Mouse (Mus musculus) ES-Bruce4 (cell line): Measurements from ENCODE around the gene Arhgap24. TPM values are rescaled to one million over a fixed set of nuclear protein-coding genes. Genes with fewer than 3 reads are reported as not detected.

ENCODE experiments used
- H3K27ac ChIP-seq: 2 replicates; pipeline ENCODE4 v1.5.1; 2012; ENCODE audit warnings: low read length, inconsistent platforms; ENCODE audit not compliant: insufficient read depth
- H3K27me3 ChIP-seq: 2 replicates; pipeline ENCODE4 v1.6.1; 2012; ENCODE audit warnings: mild to moderate bottlenecking, low read length, inconsistent platforms; ENCODE audit not compliant: control insufficient read depth, poor library complexity, insufficient read depth, severe bottlenecking
- H3K36me3 ChIP-seq: 2 replicates; pipeline ENCODE4 v1.6.1; 2012; ENCODE audit warnings: inconsistent platforms, mild to moderate bottlenecking, low read length, moderate library complexity; ENCODE audit not compliant: control insufficient read depth, poor library complexity, insufficient read depth, severe bottlenecking
- H3K4me1 ChIP-seq: one replicate; pipeline ENCODE4 v1.8.1; 2011; ENCODE audit warnings: low read length; ENCODE audit not compliant: control insufficient read depth, insufficient read depth
- H3K4me3 ChIP-seq: 2 replicates; pipeline ENCODE4 v1.5.1; 2011; ENCODE audit warnings: low read depth, mild to moderate bottlenecking, low read length
- H3K9ac ChIP-seq: 2 replicates; pipeline ENCODE4 v1.6.1; 2012; ENCODE audit warnings: low read depth, mild to moderate bottlenecking, inconsistent platforms; ENCODE audit not compliant: poor library complexity, severe bottlenecking
- H3K9me3 ChIP-seq: replicated peaks from 2 replicates; pipeline ENCODE4 v1.6.1; 2012; ENCODE audit warnings: mild to moderate bottlenecking, low read length, inconsistent platforms; ENCODE audit not compliant: control insufficient read depth, poor library complexity, insufficient read depth, severe bottlenecking
- CTCF ChIP-seq: IDR thresholded peaks from one replicate; pipeline ENCODE4 v1.8.1; 2011; ENCODE audit warnings: low read depth, low read length
- EP300 ChIP-seq: IDR thresholded peaks from 2 replicates; pipeline ENCODE4 v1.6.1; 2011; ENCODE audit warnings: low read depth, low read length; ENCODE audit not compliant: insufficient read depth
- POLR2A ChIP-seq: IDR thresholded peaks from one replicate; pipeline ENCODE4 v1.8.1; 2011; ENCODE audit warnings: low read length; ENCODE audit not compliant: insufficient read depth
- polyA plus RNA-seq: library from polyadenylated mRNA; stranded (reverse); fragments of >200 nt; gene quantifications from 2 replicates; pipeline ENCODE4 v1.2.4, GENCODE M21; 2011; ENCODE audit warnings: low read depth; ENCODE audit not compliant: missing spikeins, insufficient read depth, insufficient read length

Gene Arhgap24
- polyA plus RNA-seq, 1 experiment, result 2.0 TPM

GRCm38 (mm10) chr5:102726985-102727384, 245.8 kb downstream of the Arhgap24 start:
- Histone ChIP-seq H3K4me1 (no peaks in the 10 kb centered on the region), H3K9me3 (no peaks in the 10 kb centered on the region), H3K27ac (no peak overlapping the region), H3K36me3 (no peaks in the 10 kb centered on the region), H3K27me3 (no peaks in the 10 kb centered on the region), H3K4me3 (no peak overlapping the region), H3K9ac (no peak overlapping the region)
- TF ChIP-seq CTCF (no peak), EP300 (no peak), POLR2A (no peak)

- no peaks in the 10 kb centered on the region for H3K9me3 ChIP-seq
- H3K27me3 ChIP-seq, result no peaks in the 10 kb centered on the region
- no peaks in the 10 kb centered on the region for H3K4me1 ChIP-seq
- no peak overlapping the region for H3K27ac ChIP-seq
- H3K4me3 ChIP-seq, result no peak overlapping the region
- no peak overlapping the region for H3K9ac ChIP-seq
- H3K36me3 ChIP-seq, result no peaks in the 10 kb centered on the region
- TF ChIP-seq POLR2A (no peak), CTCF (no peak), EP300 (no peak)
Observed at GRCm38 (mm10) chr5:102728531-102728930, 247.3 kb downstream of the Arhgap24 start.

- Histone ChIP-seq H3K4me1 (no peaks in the 10 kb centered on the region), H3K27ac (no peak overlapping the region), H3K27me3 (no peaks in the 10 kb centered on the region), H3K36me3 (no peaks in the 10 kb centered on the region), H3K9me3 (no peaks in the 10 kb centered on the region), H3K4me3 (no peak overlapping the region), H3K9ac (no peak overlapping the region)
- TF ChIP-seq CTCF, result no peak
- no peak for TF ChIP-seq EP300
- TF ChIP-seq POLR2A, result no peak
Observed at GRCm38 (mm10) chr5:102729476-102729875, 248.3 kb downstream of the Arhgap24 start.

GRCm38 (mm10) chr5:102736131-102736530, 254.9 kb downstream of the Arhgap24 start:
- Histone ChIP-seq H3K4me1 (no peaks in the 10 kb centered on the region), H3K4me3 (no peak overlapping the region), H3K27me3 (no peaks in the 10 kb centered on the region), H3K9ac (no peak overlapping the region), H3K36me3 (no peaks in the 10 kb centered on the region), H3K27ac (no peak overlapping the region), H3K9me3 (no peaks in the 10 kb centered on the region; the same call in 1 of the 2 replicates)
- TF ChIP-seq POLR2A (no peak), CTCF (no peak), EP300 (no peak)

GRCm38 (mm10) chr5:102742554-102743255, 261.5 kb downstream of the Arhgap24 start:
- H3K9me3 ChIP-seq, result no peaks in the 10 kb centered on the region
- H3K4me3 ChIP-seq, result no peak overlapping the region
- TF ChIP-seq POLR2A (no peak), EP300 (no peak), CTCF (no peak)
- no peak overlapping the region for H3K27ac ChIP-seq
- H3K4me1 ChIP-seq, result no peaks in the 10 kb centered on the region
- H3K36me3 ChIP-seq, result no peaks in the 10 kb centered on the region
- H3K27me3 ChIP-seq, result no peaks in the 10 kb centered on the region
- no peak overlapping the region for H3K9ac ChIP-seq

- Histone ChIP-seq H3K9ac (no peak overlapping the region), H3K36me3 (no peaks in the 10 kb centered on the region), H3K4me1 (no peaks in the 10 kb centered on the region), H3K9me3 (no peaks in the 10 kb centered on the region), H3K27me3 (no peaks in the 10 kb centered on the region), H3K4me3 (no peak overlapping the region), H3K27ac (no peak overlapping the region)
- TF ChIP-seq CTCF (no peak), POLR2A (no peak), EP300 (no peak)
Observed at GRCm38 (mm10) chr5:102743436-102743835, 262.2 kb downstream of the Arhgap24 start.
